Mouse (Mus musculus) heart, postnatal 25 days (tissue): Measurements from ENCODE around the gene Sem1. TPM values are rescaled to one million over a fixed set of nuclear protein-coding genes. Genes with fewer than 3 reads are reported as not detected.

Experiments used
- DNase-seq: peaks from one replicate; pipeline ENCODE4 v3.0.0; 2022; ENCODE audit warnings: low spot score
- intact Hi-C: fragments of 180-260 bp; cut with DNase I; formaldehyde crosslinking; loops from one replicate; pipeline ENCODE4 v1.15.1; 2025
- total RNA-seq, 2 experiments: library from RNA; stranded (reverse); gene quantifications; 2 replicates each; pipeline ENCODE4 v1.2.3; 2021

The Sem1 gene
- 100 to 1,000 TPM in 1 of 2 experiments, 10 to 100 TPM in 1; 96.2 to 105 TPM for total RNA-seq

DNA sequence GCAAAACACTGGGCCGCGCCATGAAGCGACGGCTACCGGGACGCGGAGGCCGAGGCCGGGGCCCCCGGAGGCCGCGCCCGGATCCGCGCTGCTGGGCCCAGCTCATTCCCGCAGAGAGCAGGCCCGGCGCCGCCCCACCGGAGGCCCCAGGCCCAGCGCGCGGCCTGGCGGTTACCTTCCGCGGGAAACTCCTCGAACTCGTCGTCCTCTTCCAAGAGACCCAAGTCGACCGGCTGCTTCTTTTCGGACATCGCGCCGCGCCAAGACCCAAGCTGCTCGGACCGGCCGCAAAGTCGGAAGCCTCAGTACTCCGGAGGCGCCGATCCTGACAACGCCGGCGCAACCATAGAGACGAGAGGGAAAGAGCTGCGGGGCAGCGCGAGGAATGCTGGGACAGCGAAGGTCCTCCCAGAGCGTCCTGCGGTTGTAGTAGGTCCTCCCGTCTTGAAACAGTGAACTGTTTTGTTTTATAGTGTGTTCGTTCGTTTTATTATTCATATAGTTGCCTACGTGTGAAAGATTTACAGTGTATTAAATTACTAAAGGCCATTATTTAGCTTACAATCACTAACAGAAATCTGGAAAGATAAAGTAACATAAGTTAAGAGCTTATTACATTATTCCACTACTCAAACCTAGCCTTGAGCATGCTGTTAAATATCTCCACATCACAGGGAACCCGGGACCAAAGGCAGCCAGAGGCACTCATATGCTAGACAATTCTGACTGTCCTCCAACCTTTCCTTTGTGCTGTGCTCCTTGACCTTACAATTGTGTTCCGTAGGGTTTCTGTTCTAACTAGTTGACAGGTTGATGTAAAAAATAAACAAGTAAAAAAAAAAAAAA lies at the start of gene Sem1:
Gene Sem1, minus strand, starts transcription at position 360 of the 846 bp plus-strand sequence.
- intact Hi-C loops, result loop anchor here (5.0 kb wide), 1 partner anchor 379 kb away; the partner anchor contains the start of gene Sdhaf3
- peak; percentile 71 for DNase-seq

DNA sequence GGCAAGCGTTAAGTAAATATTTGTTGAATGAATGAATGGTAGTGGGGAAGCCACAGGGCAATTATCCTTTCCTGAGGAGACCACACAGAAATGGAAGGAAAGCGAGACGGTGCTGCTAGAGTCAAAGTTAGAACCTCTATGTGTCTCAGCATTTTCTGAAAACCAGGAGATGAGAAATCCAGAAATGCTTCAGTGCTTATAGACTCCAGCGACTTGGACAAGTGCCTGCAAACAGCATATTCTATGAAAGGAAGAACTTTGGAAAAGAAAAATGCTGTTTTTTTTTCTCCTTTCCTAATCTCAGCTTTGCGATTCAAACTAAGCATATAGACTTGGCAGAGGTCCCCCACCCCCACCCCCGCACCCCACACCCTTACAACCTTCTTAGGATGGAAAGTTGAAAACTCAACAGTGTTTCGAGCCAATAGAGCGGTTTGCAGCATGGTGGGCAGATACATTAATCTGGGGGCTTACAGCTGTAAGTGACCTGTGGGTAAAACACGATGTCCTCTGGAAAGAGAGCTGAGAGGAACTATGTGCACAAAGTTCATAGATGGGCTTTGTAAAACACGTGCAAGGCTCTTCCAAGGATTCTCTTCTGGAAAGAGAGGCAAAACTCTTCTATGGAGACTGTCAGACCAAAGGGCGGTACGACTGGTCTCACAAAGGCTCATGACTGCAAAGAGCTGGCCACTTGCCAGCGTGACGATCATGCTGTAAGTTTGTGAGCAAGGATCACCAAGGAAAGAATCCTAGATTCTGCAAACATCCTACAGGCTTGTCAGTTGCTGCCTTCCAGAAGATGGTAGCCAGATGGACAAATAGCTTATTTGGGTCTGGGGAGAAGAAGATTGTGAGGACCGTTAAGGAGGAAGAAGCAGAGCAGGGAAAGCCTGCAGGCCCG lies 44.6 kb upstream of the Sem1 start:
- no peak for DNase-seq
- intact Hi-C loops, result no loop called here

DNA sequence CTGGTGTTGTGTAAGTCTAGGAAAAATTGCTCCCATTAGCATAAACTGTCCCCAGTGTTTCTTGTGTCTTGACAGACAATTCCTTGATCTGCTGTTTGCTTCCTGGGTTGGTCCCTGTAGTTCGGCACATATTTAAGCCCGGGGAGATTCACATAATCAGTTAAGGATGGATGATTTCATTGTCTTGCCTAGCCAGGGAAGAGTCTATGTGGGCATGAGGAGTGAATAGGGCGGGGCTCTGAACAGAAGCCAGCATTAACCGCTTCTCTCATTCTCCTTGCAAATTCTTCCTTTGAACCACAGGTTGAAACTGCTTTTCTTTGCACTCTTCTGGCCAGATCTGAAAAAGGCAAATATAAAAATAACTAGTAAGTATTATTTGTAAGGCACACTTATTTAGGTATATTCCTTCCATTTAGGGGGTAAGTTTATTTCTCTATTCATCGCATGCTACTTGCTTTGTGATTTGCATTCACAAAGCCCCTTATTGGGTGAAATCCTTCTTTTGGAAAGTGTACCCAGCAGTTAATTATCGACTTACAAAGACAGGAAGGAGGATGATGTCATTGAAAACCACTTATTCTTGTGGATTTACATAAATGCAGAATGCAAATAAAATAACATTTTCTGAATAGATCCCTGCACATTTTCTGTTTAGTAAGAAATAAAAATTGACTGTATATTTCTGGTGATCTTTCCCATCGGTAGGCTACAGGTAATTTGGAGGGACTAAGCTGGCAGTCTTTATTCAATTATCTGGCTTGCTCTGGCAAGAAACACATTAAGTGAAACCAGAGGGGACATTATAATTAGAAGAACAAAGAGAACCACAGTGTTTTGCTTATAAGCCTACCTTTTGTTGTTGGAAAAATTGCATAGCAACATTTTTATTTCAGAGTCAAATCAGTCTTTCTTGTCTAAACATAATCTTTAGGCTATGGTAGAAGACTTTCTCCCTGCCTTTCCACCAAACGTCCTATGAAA lies 25.4 kb upstream of the Sem1 start:
- DNase-seq, result no peak
- intact Hi-C loops, result no loop called here

DNA sequence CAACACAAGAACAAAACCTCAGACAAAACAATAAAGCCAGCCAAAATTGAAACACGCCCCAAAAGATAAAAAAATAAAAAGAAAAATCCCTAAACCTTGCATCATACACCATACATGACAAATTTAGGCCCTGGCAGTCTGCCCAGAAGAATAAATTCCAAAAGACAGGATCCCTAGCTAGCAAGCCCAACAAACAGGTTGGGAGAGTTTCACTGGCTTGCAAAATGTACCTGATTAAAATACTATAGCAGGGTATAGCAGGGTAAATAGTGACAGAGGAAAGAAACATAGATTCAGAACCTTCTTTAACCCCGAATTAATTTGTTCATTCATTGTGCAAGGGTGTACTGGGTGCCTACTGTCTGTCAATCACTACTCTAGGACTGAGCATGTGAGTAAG lies 7.8 kb upstream of the Sem1 start:
- no peak for DNase-seq
- intact Hi-C loops, result no loop called here

DNA sequence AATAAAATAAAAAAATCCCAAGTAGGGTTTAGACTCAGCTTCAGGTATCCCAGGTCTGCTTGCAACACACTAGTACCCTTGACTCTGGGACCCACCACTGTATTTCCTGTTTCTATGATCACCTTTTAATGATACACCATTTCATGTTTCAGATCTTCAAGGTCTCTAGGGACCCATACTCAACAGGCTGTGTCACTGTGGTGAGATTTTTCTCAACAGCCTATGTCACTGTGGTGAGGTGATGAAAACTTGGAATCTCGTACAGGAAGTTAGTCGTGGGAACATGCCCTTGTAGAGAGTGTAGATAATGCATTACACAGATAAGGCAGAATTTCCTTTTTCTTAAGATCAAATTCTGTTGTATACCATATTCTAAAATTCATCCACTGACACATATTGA lies 3.4 kb upstream of the Sem1 start:
- intact Hi-C loops, result no loop called here
- DNase-seq, result no peak

DNA sequence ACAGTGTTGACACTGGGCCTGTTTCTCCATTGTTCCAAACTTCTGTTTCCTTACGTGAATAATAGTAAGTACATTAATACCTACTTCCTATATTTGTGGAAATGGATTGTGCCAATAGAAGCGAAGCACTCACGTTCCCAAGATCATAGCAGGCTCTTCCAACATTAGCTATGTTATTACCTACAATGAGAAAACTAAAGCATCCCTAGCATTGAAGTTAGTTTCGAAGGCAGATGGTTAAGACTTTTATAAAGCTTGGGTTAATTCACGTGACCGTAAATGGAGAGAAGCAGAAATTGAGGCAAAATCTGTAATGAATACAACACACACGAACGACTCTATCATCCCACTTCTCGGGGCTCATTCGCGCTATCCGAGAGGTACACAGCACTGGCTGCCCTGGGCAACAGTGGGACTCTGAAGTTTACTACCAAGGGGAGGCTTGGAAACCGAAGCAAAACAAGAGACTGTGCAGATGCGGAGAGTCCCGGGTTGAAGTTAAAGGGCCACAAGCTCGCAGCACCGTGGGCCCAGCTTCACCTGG lies 650 bp downstream of the Sem1 start:
- no peak for DNase-seq
- intact Hi-C loops, result loop anchor here (5.0 kb wide), 1 partner anchor 379 kb away; the partner anchor contains the start of gene Sdhaf3

DNA sequence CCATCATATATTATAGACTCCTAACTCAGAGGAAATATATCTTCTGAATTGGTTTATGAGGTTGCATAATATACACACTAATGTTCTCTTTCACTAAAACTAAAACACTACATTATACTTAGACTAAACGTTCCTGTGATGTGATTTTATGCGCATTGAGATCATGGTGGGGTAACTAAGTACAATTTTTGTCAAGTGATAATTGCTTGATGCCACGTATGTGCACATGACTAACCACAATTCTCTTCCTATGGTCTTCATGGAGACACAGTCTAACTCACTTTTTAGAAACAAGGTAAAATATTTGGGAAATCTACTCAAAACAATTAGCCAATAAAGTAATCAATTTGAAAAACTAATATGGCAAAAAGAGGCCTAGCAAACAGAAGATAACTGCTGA lies 1.2 kb downstream of the Sem1 start:
- no peak for DNase-seq
- intact Hi-C loops, result loop anchor here (5.0 kb wide), 1 partner anchor 380 kb away; the partner anchor contains the start of gene Sdhaf3

DNA sequence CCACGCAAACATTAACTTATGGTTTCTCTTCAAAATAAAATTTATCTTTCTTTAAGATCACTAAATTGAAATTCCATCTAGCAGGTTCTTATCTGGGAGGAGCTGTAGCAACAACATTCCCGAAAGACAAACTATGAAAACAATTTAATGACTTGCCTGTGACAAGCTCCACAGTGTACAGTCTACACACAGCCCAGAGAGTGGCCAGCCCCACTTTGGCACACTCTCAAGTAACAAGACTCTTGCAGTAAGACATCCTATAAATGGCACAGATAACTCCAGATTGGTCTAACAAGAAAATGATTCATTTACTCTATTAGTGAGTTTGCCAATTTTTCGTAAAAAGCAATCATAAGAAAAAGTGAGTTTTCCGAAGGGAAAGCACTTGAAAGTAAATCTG lies 2.7 kb downstream of the Sem1 start:
- DNase-seq, result no peak
- intact Hi-C loops, result loop anchor here (5.0 kb wide), 1 partner anchor 382 kb away; the partner anchor contains the start of gene Sdhaf3

DNA sequence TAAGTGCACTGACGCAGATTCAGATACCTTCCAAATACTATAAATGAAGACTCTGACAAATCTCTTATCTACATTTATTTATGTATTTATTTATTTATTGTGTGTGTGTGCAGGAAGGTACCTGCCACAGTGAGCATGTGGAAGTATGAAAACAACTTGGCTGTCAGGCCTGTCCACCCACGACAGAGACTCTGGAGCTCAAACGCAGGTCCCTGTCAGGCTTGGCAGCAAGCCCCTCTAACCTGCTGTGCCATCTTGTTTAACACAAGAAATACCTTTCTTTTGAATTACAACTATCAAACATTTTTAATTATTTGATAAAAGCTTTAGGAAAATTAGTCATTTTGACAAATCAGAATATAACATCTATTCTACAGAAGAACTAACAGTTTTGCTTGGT lies 10.0 kb downstream of the Sem1 start:
- intact Hi-C loops, result no loop called here
- no peak for DNase-seq

DNA sequence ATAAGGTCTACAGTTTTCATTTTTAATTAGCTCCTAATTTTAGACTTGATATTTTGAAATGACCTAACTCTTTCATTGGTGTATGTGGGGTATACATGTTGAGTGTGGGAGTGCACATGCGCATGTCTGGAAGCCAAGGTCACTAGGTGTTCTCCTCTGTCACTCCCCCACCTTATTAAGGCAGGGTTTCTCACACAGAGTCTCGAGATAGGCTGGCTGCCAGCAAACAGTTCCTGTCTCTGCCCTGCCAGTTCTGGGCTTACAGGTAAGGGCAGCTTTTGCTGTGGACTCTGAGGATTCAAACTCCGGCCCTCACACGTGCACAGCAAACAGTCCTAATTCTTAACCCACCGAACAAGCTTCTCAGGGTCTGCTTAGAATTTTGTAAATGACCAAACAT lies 14.8 kb downstream of the Sem1 start:
- DNase-seq, result peak; percentile 11
- intact Hi-C loops, result no loop called here

DNA sequence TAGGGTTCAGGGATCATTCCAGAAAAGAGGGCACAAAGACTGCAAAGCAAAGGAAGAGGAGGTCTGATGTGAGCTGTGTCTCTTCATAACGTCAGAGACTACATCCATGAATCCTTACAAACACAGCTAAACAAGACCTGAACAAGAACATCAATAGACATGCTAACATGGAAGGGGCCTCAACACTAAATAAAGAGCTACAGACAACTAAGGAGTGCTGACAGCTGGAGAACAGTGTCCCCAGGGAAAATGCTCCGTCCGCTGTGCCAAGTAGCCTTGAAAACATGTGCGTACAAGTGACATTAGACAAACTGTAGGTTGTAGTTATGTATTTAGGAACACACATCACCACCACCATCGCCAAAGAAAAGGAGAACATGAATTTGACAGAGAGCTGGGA lies 15.7 kb downstream of the Sem1 start:
- intact Hi-C loops, result no loop called here
- no peak for DNase-seq

DNA sequence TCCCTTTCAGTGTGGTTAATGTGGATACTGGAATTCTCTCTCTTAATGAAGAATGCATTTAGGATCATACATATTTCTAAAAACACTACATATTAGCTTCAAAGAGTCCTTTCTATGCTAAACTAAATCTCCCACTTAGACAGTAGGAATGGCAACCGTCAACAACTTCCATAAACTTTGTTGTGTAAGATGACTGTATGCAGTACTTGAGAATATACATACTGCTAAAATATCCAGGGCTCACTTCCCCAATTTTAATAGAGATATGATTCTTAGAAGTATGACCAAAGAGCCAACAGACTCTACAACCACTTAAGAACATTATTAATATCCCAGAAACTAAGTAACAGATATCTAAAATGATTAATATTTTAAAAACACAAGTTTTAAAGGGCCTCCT lies 20.8 kb downstream of the Sem1 start:
- intact Hi-C loops, result no loop called here
- DNase-seq, result no peak

DNA sequence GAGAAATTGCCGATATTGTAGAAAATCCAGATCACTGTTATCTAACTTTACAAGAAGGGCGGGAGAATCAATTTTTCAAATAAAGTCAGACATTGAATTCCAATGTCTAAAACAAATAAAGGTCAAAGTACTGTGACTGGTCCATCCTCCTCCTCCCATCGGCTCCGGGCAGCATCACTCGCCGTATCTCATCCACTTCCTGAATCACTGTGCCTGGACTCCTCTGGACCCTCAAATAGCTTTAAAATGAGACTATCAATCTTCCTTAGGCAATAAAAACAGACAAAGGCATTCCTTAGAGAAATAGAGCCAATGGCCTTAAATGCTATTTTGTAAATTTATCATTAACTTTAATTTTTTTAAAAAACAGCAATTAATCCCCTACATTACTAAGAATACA lies 26.5 kb downstream of the Sem1 start:
- no peak for DNase-seq
- intact Hi-C loops, result no loop called here

DNA sequence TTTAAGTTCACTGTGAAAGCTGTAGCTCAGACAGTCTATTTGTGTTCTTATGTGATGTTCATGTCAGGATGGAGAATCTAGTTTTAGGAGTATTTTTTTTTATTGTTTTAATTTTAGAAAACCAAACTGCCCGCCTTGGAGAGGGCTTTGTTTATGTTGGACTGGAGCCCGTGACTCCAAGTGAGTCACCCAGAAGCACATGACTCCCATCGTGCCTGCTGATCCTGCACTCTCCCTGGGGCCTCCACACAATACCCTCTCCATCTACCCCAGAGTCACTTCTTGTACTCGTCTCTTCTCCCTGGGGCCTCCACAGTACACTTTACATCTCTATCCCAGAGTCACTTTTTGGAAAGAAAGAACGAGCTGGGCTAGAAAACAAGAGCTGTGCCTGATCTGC lies 30.5 kb downstream of the Sem1 start:
- no peak for DNase-seq

DNA sequence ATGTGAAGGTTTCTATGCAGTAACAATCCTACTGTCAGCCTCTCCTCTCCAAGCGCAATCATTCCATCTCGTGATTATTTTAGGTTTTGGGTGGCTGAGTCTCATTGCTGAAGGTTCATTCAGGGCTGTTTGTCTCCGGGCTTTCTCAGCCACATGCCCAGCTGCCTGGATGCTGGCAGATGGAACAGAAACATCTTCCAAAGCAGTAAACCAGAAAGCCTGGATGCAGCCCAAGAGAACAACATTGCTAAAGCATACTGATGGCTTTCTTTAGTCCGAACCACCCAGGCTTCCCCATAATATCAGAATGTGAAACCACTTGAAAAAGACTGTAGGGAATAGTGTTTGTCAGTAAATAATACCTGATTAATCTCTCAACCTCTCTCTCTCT lies 34.2 kb downstream of the Sem1 start:
- intact Hi-C loops, result no loop called here
- no peak for DNase-seq

More for the DNA sequence above, 30.5 kb downstream of the Sem1 start:
- intact Hi-C loops, result no loop called here

DNA sequence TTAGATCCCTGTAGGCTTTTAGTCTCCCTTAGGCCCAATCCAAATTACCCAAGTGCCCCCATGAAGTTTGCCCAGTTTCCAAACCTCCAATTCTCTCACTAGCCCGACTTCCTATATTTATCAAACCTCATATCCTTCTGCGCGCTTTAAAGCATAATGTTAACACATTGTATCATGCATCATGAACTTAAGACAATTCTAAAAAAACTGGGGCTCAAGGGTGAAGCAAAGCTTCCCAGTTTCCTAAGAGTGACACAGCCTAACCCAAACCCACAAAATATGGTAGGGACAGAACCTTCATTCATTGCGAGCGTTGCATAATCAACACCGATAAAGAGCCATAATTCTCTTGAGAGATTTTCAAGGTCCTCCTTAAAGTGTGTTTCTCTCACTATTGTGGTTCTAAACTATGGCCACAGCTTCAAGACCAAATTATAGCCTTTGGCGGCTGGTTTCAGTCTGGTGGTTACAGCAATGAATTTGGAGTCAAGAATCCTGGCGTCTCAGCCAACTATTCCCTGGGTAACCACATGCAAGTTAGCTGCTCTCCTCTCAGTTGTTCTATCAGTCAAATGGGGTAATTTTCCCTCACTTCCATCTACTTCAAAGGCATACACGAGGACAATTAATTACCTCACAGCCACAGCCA lies 34.7 kb downstream of the Sem1 start:
- intact Hi-C loops, result no loop called here
- DNase-seq, result no peak

DNA sequence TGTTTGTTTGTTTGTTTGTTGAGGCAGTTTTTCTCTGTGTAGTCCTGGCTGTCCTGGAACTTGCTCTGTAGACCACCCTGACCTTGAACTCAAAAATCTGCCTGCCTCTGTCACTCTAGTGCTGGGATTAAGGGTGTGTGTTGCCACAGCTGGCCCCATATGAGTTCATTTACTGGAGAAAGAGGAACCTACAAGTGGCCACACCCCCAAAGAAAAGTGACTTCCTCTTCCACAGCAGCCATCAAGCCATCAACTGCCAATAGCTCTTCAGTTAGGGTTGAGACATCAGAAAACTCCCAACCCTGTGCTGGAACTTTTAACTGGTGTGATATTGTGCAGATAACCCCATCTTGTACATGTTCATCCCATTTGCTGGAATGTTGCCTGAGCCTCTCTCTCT lies 36.3 kb downstream of the Sem1 start:
- intact Hi-C loops, result no loop called here
- no peak for DNase-seq

DNA sequence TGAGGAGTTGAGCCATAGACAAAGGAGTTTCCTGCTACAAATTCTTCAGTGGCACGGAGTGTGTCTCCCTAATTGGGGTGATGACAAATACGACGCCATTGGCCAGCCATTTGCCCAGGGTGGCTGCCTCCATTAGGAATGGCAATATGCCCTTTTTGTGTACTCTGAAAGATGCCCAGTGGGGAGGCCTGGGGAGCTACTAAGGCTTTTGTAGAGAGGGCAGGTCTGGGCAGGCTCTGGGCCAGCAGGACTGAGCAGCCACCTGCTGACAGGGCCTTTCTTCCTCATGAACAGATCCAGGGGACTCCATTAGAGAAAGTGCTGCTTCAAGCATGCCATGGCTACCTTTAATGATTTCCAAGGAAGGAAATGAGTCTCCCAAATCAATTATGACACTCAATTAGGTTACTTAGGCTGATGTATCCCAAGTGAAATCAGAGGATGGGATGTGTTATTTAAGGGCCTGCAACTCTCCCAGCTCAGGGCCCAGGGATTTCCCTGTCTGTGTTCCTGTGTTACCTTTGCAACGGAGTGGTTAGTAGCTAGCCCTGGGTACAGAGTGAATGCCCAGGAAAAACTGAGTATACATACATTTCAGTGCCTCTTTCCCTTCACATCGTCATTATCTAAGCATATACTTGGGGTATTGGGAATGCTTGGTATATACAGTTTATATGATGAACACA lies 41.5 kb downstream of the Sem1 start:
- DNase-seq, result no peak
- intact Hi-C loops, result no loop called here
